Mouse (Mus musculus): ENCODE results near the gene Rgma.

DNA sequence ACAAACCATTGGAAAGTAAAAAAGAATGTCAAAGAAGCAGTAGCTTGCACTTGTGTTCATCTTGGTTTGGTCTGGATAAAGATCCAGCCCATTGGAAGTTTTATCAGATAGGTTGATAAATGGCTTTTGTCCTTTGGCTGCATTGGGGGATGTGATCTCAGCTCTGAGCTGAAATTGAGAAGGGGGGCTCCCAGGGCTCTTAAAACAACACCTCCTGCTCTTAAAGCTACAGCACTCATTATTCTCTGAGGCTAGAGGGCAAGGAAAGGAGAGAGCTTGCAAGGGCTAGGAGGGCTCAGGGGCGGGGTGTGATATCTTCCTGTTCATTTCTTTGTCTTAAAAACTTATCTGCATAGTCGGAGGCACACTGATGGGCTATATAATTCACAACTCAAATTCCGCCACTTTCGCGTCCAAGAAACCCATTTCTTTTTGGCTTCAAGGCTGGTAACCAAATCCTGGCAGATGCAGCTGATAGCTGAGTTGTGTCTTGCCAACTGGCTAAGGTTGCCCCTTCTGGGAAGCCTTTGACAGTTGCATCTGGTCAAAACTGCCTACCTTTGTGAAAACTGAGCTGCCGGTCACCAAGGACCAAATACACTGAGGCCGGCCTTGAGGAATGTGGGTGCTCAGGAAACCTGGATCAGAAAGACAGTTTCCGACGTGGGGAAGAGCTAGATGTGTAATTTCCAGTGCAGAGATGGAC lies 18.2 kb downstream of the Rgma start:
- TF ChIP-seq EP300 (IDR thresholded peaks at IDR 0.05; ENCODE audit: insufficient read depth, low read depth, low read length) (no peak), CTCF (IDR thresholded peaks at IDR 0.05) (no peak), POLR2A (IDR thresholded peaks at IDR 0.05; ENCODE audit: insufficient read depth, low read depth, low read length) (no peak)
